Mouse (Mus musculus) neural tube, embryonic 15.5 days (tissue): ENCODE data around the gene Mlx. TPM values are rescaled to one million over a fixed set of nuclear protein-coding genes. Genes with fewer than 3 reads are reported as not detected.

Experiments used
- ATAC-seq: fragments of 200-750 bp; cut with Nextera tagmentation; 2 replicates; pipeline ENCODE4 v1.8.0; 2017; ENCODE audit warnings: mild to moderate bottlenecking, moderate TSS enrichment, moderate library complexity; ENCODE audit not compliant: low FRiP score
- H3K27ac ChIP-seq: fragments of 300-500 bp; sonication (generic); replicated peaks from 2 replicates; pipeline ENCODE4 v1.5.1; 2015; ENCODE audit warnings: mild to moderate bottlenecking, inconsistent platforms
- H3K27me3 ChIP-seq: fragments of 300-500 bp; sonication (generic); replicated peaks from 2 replicates; pipeline ENCODE4 v1.6.1; 2015; ENCODE audit warnings: inconsistent platforms
- H3K36me3 ChIP-seq: fragments of 300-500 bp; sonication (generic); 2 replicates; pipeline ENCODE4 v1.6.1; 2015; ENCODE audit warnings: inconsistent platforms
- H3K4me1 ChIP-seq: fragments of 300-500 bp; sonication (generic); 2 replicates; pipeline ENCODE4 v1.6.1; 2015; ENCODE audit warnings: inconsistent platforms
- H3K4me2 ChIP-seq: fragments of 300-500 bp; sonication (generic); 2 replicates; pipeline ENCODE4 v1.6.1; 2015; ENCODE audit warnings: inconsistent platforms, mild to moderate bottlenecking, moderate library complexity
- H3K4me3 ChIP-seq: fragments of 300-500 bp; sonication (generic); replicated peaks from 2 replicates; pipeline ENCODE4 v1.5.1; 2015; ENCODE audit warnings: mild to moderate bottlenecking, inconsistent platforms
- H3K9ac ChIP-seq: fragments of 300-500 bp; sonication (generic); replicated peaks from 2 replicates; pipeline ENCODE4 v1.6.1; 2015; ENCODE audit warnings: mild to moderate bottlenecking, inconsistent platforms
- H3K9me3 ChIP-seq: fragments of 300-500 bp; sonication (generic); replicated peaks from 2 replicates; pipeline ENCODE4 v1.6.1; 2016; ENCODE audit warnings: inconsistent platforms
- WGBS: fragments of 180-500 bp; shearing (Covaris S2); methylation state at CpG from one replicate; pipeline ENCODE4 v1.1.7; 2015; ENCODE audit warnings: mixed read lengths; 5-methylcytosine and 5-hydroxymethylcytosine counted together
- polyA plus RNA-seq: library from polyadenylated mRNA; unstranded; fragments of >200 nt; fragmentation: Nextera tagmentation; extraction: Ambion mirVana; gene quantifications from 2 replicates; pipeline ENCODE4 v1.2.1, GENCODE M21; 2015

Mlx gene
- polyA plus RNA-seq, 1 experiment from 2014 or later, result 96.6 TPM

- Histone ChIP-seq H3K27me3 (peaks cover 12% of the 10 kb centered on the region), H3K27ac (no peak overlapping the region), H3K36me3 (peaks cover 5% of the 10 kb centered on the region), H3K4me1 (peaks cover 65% of the 10 kb centered on the region), H3K9me3 (no peaks in the 10 kb centered on the region), H3K4me3 (no peak overlapping the region), H3K4me2 (no peak overlapping the region), H3K9ac (no peak overlapping the region)
- WGBS, result 87% methylated on average over 14 of the region's 14 CpGs
- no peak for ATAC-seq
Measured at GRCm38 (mm10) chr11:101084246-101084645, 2.8 kb upstream of the Mlx start.

- Histone ChIP-seq H3K9ac (no peak overlapping the region), H3K9me3 (no peaks in the 10 kb centered on the region), H3K4me2 (no peak overlapping the region), H3K36me3 (peaks cover 11% of the 10 kb centered on the region), H3K27me3 (peaks cover 6% of the 10 kb centered on the region), H3K4me3 (no peak overlapping the region), H3K4me1 (peaks cover 60% of the 10 kb centered on the region), H3K27ac (no peak overlapping the region)
- 92% methylated on average over 12 of the region's 12 CpGs for WGBS
- ATAC-seq, result no peak
Measured at GRCm38 (mm10) chr11:101084811-101085210, 2.3 kb upstream of the Mlx start.

GRCm38 (mm10) chr11:101085617-101086322, 1.3 kb upstream of the Mlx start:
- H3K4me3 ChIP-seq, result 0 out of 2 replicates have a peak overlapping the region, but pooled peaks have one; percentile 75
- peak overlapping the region; percentile 78 for H3K9ac ChIP-seq
- peaks cover 59% of the 10 kb centered on the region for H3K4me1 ChIP-seq
- H3K4me2 ChIP-seq, result peak overlapping the region; percentile 89
- H3K9me3 ChIP-seq, result no peaks in the 10 kb centered on the region
- peaks cover 20% of the 10 kb centered on the region for H3K36me3 ChIP-seq
- no peak for ATAC-seq
- H3K27me3 ChIP-seq, result no peaks in the 10 kb centered on the region
- H3K27ac ChIP-seq, result peak overlapping the region; percentile 91
- 92% methylated on average over 18 of the region's 18 CpGs for WGBS

GRCm38 (mm10) chr11:101086323-101086674, 778 bp upstream of the Mlx start:
- Histone ChIP-seq H3K27ac (peak overlapping the region; percentile 91), H3K9me3 (no peaks in the 10 kb centered on the region), H3K4me2 (peak overlapping the region; percentile 89), H3K9ac (peak overlapping the region; percentile 78), H3K4me1 (peaks cover 56% of the 10 kb centered on the region), H3K27me3 (no peaks in the 10 kb centered on the region), H3K4me3 (peak overlapping the region; percentile 75), H3K36me3 (peaks cover 25% of the 10 kb centered on the region)
- no peak for ATAC-seq
- 82% methylated on average over 6 of the region's 6 CpGs for WGBS

GRCm38 (mm10) chr11:101087682-101088055, 592 bp downstream of the Mlx start:
- Histone ChIP-seq H3K36me3 (peaks cover 39% of the 10 kb centered on the region), H3K9me3 (no peaks in the 10 kb centered on the region), H3K4me3 (peak overlapping the region; percentile 75), H3K4me2 (peak overlapping the region; percentile 89), H3K27me3 (no peaks in the 10 kb centered on the region), H3K4me1 (peaks cover 47% of the 10 kb centered on the region), H3K9ac (peak overlapping the region; percentile 78), H3K27ac (peak overlapping the region; percentile 91)
- ATAC-seq, result no peak
- WGBS, result 8% methylated on average over 8 of the region's 8 CpGs

- H3K27ac ChIP-seq, result no peak overlapping the region
- peaks cover 44% of the 10 kb centered on the region for H3K4me1 ChIP-seq
- ATAC-seq, result no peak
- H3K4me3 ChIP-seq, result no peak overlapping the region
- H3K9me3 ChIP-seq, result no peaks in the 10 kb centered on the region
- 86% methylated on average over 1 of the region's 1 CpGs for WGBS
- no peak overlapping the region for H3K4me2 ChIP-seq
- H3K9ac ChIP-seq, result no peak overlapping the region
- H3K36me3 ChIP-seq, result peaks cover 50% of the 10 kb centered on the region
- H3K27me3 ChIP-seq, result no peaks in the 10 kb centered on the region
Measured at GRCm38 (mm10) chr11:101089931-101090330, 2.9 kb downstream of the Mlx start.

- H3K36me3 ChIP-seq, result peaks cover 71% of the 10 kb centered on the region
- no peaks in the 10 kb centered on the region for H3K9me3 ChIP-seq
- peak overlapping the region; percentile 47 for H3K9ac ChIP-seq
- H3K27ac ChIP-seq, result peak overlapping the region; percentile 95
- peaks cover 23% of the 10 kb centered on the region for H3K4me1 ChIP-seq
- no peaks in the 10 kb centered on the region for H3K27me3 ChIP-seq
- peak overlapping the region; percentile 90 for H3K4me2 ChIP-seq
- 0% methylated on average over 18 of the region's 18 CpGs for WGBS
- H3K4me3 ChIP-seq, result peak overlapping the region; percentile 81
- 0 out of 2 replicates have a peak, but pooled peaks have one; percentile 29 for ATAC-seq
Measured at GRCm38 (mm10) chr11:101094930-101095313, 7.8 kb downstream of the Mlx start.

GRCm38 (mm10) chr11:101095314-101096024, 8.4 kb downstream of the Mlx start, which contains the start of gene Psmc3ip:
TSS of gene Psmc3ip (minus strand) at chr11:101095436.
- Histone ChIP-seq H3K4me3 (peak within 1 kb of the TSS; percentile 81), H3K9ac (peak within 1 kb of the TSS; percentile 80), H3K9me3 (no peaks in the 10 kb centered on the region), H3K36me3 (peaks cover 71% of the 10 kb centered on the region), H3K4me2 (peak within 1 kb of the TSS; percentile 90), H3K27ac (peak within 1 kb of the TSS; percentile 95), H3K4me1 (peaks cover 23% of the 10 kb centered on the region), H3K27me3 (no peaks in the 10 kb centered on the region)
- under 1% methylated on average over 43 of the region's 43 CpGs for WGBS
- peak; percentile 95 for ATAC-seq

GRCm38 (mm10) chr11:101098231-101098630, 11.2 kb downstream of the Mlx start:
- WGBS, result 92% methylated on average over 8 of the region's 8 CpGs

GRCm38 (mm10) chr11:101103011-101103410, 15.9 kb downstream of the Mlx start:
- no peaks in the 10 kb centered on the region for H3K4me1 ChIP-seq
- H3K27me3 ChIP-seq, result no peaks in the 10 kb centered on the region
- H3K4me3 ChIP-seq, result no peak overlapping the region
- H3K9me3 ChIP-seq, result no peaks in the 10 kb centered on the region
- no peak overlapping the region for H3K27ac ChIP-seq
- H3K9ac ChIP-seq, result no peak overlapping the region
- 88% methylated on average over 5 of the region's 5 CpGs for WGBS
- H3K4me2 ChIP-seq, result no peak overlapping the region
- peaks cover 58% of the 10 kb centered on the region for H3K36me3 ChIP-seq
- ATAC-seq, result no peak

More at GRCm38 (mm10) chr11:101098231-101098630, 11.2 kb downstream of the Mlx start:
- no peak overlapping the region for H3K9ac ChIP-seq
- H3K9me3 ChIP-seq, result no peaks in the 10 kb centered on the region
- H3K4me3 ChIP-seq, result no peak overlapping the region
- peaks cover 23% of the 10 kb centered on the region for H3K4me1 ChIP-seq
- no peak overlapping the region for H3K4me2 ChIP-seq
- ATAC-seq, result no peak
- peaks cover 68% of the 10 kb centered on the region for H3K36me3 ChIP-seq
- no peak overlapping the region for H3K27ac ChIP-seq
- no peaks in the 10 kb centered on the region for H3K27me3 ChIP-seq

- Histone ChIP-seq H3K4me3 (no peak overlapping the region), H3K9ac (no peak overlapping the region), H3K27me3 (no peaks in the 10 kb centered on the region), H3K36me3 (peaks cover 4% of the 10 kb centered on the region), H3K4me2 (no peak overlapping the region), H3K9me3 (no peaks in the 10 kb centered on the region), H3K4me1 (peaks cover 4% of the 10 kb centered on the region; the same call in 1 of the 2 replicates), H3K27ac (no peak overlapping the region)
- no peak for ATAC-seq
- WGBS, result 58% methylated on average over 4 of the region's 4 CpGs
Measured at GRCm38 (mm10) chr11:101109351-101109750, 22.3 kb downstream of the Mlx start.

- Histone ChIP-seq H3K36me3 (no peaks in the 10 kb centered on the region; the same call in 1 of the 2 replicates), H3K27ac (no peak overlapping the region), H3K4me3 (no peak overlapping the region), H3K4me2 (no peak overlapping the region), H3K4me1 (peaks cover 18% of the 10 kb centered on the region), H3K9me3 (no peaks in the 10 kb centered on the region), H3K27me3 (no peaks in the 10 kb centered on the region), H3K9ac (no peak overlapping the region)
- ATAC-seq, result no peak
- whole genome bisulfite sequencing, result 62% methylated on average over 5 of the region's 5 CpGs
Measured at GRCm38 (mm10) chr11:101110708-101111107, 23.6 kb downstream of the Mlx start.
